Mouse (Mus musculus) kidney, postnatal 0 days (tissue): ENCODE measurements around the gene Pkib. TPM values are rescaled to one million over a fixed set of nuclear protein-coding genes. Genes with fewer than 3 reads are reported as not detected.
A peak's percentile ranks its signal among the peaks of the same experiment; 100 is the strongest.

Experiments used
- ATAC-seq: fragments of 200-750 bp; cut with Nextera tagmentation; replicated peaks from 2 replicates; pipeline ENCODE4 v1.8.0; 2017; ENCODE audit warnings: low read depth, moderate number of reproducible peaks, moderate TSS enrichment, moderate library complexity; ENCODE audit not compliant: low FRiP score
- DNase-seq: peaks from one replicate; pipeline ENCODE4 v3.0.0-alpha.2; 2016; ENCODE audit warnings: low spot score
- H3K27ac ChIP-seq: fragments of 300-500 bp; sonication (generic); 2 replicates; pipeline ENCODE4 v1.5.1; 2014; ENCODE audit warnings: mild to moderate bottlenecking
- H3K27me3 ChIP-seq: fragments of 300-500 bp; sonication (generic); 2 replicates; pipeline ENCODE4 v1.6.1; 2014; ENCODE audit warnings: low read length, mixed read lengths; ENCODE audit not compliant: insufficient read depth
- H3K36me3 ChIP-seq: fragments of 300-500 bp; sonication (generic); 2 replicates; pipeline ENCODE4 v1.6.1; 2014; ENCODE audit warnings: low read length, mixed read lengths; ENCODE audit not compliant: insufficient read depth
- H3K4me1 ChIP-seq: fragments of 300-500 bp; sonication (generic); replicated peaks from 2 replicates; pipeline ENCODE4 v1.6.1; 2014; ENCODE audit warnings: antibody characterized with exemption, low read length, mixed read lengths; ENCODE audit not compliant: insufficient read depth
- H3K4me2 ChIP-seq: fragments of 300-500 bp; sonication (generic); 2 replicates; pipeline ENCODE4 v1.6.1; 2014; ENCODE audit warnings: mild to moderate bottlenecking, low read length, moderate library complexity, mixed read lengths
- H3K4me3 ChIP-seq: fragments of 300-500 bp; sonication (generic); replicated peaks from 2 replicates; pipeline ENCODE4 v1.5.1; 2014; ENCODE audit warnings: low read depth, low read length
- H3K9ac ChIP-seq: fragments of 300-500 bp; sonication (generic); 2 replicates; pipeline ENCODE4 v1.6.1; 2014; ENCODE audit warnings: low read depth, low read length
- H3K9me3 ChIP-seq: fragments of 300-500 bp; sonication (generic); replicated peaks from 2 replicates; pipeline ENCODE4 v1.6.1; 2016; ENCODE audit warnings: low read length, inconsistent platforms, mixed read lengths
- CTCF ChIP-seq: IDR thresholded peaks from 2 replicates; pipeline ENCODE4 v1.5.1; 2016; ENCODE audit warnings: antibody characterized with exemption, low read depth, mild to moderate bottlenecking, moderate library complexity
- WGBS: fragments of 180-500 bp; shearing (Covaris S2); extraction: QIAGEN DNeasy Blood & Tissue Kit; methylation state at CpG from one replicate; pipeline ENCODE4 v1.1.7; 2014; 5-methylcytosine and 5-hydroxymethylcytosine counted together
- polyA plus RNA-seq: library from polyadenylated mRNA; unstranded; fragments of >200 nt; fragmentation: Nextera tagmentation; extraction: Ambion mirVana; gene quantifications from 2 replicates; pipeline ENCODE4 v1.2.1, GENCODE M21; 2015

Pkib gene
- polyA plus RNA-seq, 1 experiment from 2014 or later = 5.6 TPM

DNA sequence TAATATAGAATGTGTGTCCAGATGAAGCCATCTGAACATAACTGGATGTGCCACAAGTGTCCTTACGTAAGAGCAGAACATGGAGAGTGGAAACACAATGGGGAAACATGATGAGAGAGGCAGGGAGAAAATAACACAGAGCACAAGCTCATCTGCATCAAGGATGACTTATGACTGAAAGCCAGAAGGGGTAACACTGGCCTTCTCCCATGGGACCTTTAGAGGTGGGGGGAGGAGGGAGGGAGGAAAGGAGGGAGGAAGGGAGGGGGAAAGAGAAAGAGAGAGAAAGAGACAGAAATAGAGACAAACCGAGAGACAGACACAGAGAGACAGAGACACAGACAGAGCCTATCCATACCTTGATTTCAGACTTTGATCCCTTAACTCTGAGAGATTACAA is 4.0 kb upstream of the Pkib start:
- 71% methylated on average over 2 of the region's 2 CpGs for WGBS
- DNase-seq (no peak), ATAC-seq (no peak)
- Histone ChIP-seq H3K4me1 (no peaks in the 10 kb centered on the region; the same call in 1 of the 2 replicates), H3K36me3 (no peaks in the 10 kb centered on the region), H3K4me3 (no peak overlapping the region), H3K27me3 (no peaks in the 10 kb centered on the region), H3K4me2 (no peak overlapping the region), H3K27ac (no peak overlapping the region), H3K9me3 (no peaks in the 10 kb centered on the region; the same call in 1 of the 2 replicates), H3K9ac (no peak overlapping the region)
- TF ChIP-seq CTCF = no peak

DNA sequence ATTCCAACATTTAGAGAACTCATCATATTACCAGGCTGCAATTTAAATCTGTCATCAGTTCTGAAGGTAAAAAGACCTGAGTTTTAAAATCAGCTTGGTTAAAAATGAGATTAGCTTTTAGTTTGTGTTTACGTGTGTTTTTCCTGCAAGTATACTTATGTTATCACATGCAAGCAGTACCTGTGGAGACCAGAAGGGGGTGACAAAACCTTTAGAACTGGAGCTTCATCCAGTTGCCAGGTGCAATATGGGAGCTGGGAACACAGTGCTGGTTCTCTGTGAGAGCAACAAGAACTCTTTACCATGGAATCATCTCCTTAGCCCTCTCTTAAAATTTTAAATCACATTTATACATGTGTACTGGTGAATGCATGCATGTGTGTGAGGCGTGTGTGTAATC is 1.2 kb upstream of the Pkib start:
- 97% methylated on average over 2 of the region's 2 CpGs for WGBS
- no peak for TF ChIP-seq CTCF
- ATAC-seq (no peak), DNase-seq (no peak)
- Histone ChIP-seq H3K9me3 (no peaks in the 10 kb centered on the region; the same call in 1 of the 2 replicates), H3K36me3 (no peaks in the 10 kb centered on the region), H3K4me1 (no peaks in the 10 kb centered on the region; the same call in 1 of the 2 replicates), H3K9ac (no peak overlapping the region), H3K27ac (no peak overlapping the region), H3K27me3 (no peaks in the 10 kb centered on the region), H3K4me2 (no peak overlapping the region), H3K4me3 (no peak overlapping the region)

DNA sequence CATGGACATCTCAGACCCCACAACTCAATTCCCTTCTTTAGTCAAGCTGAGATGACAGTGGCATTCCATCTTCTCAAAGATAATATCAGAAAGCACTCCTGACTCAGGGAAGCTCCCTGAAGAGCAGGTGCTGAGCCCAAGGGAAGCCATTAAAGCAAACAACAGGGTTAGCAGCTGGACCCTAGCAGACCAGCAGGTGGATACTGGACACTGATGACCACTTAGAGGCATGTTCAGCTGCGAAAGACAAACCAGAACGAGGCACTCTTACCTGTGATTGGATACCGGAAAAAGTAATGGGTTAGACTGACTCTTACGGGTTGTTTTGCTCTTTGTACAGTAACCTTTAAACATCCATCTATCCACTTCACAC is 1.1 kb downstream of the Pkib start:
- 68% methylated on average over 4 of the region's 4 CpGs for WGBS
- H3K36me3 ChIP-seq = no peaks in the 10 kb centered on the region
- H3K27ac ChIP-seq = no peak overlapping the region
- H3K4me1 ChIP-seq = no peaks in the 10 kb centered on the region; the same call in 1 of the 2 replicates
- DNase-seq (no peak), ATAC-seq (no peak)
- H3K27me3 ChIP-seq = no peaks in the 10 kb centered on the region
- peak overlapping the region; percentile 69 for H3K4me2 ChIP-seq
- peak overlapping the region; percentile 35 for H3K4me3 ChIP-seq
- no peaks in the 10 kb centered on the region; the same call in 1 of the 2 replicates for H3K9me3 ChIP-seq
- no peak for TF ChIP-seq CTCF
- H3K9ac ChIP-seq = no peak overlapping the region

DNA sequence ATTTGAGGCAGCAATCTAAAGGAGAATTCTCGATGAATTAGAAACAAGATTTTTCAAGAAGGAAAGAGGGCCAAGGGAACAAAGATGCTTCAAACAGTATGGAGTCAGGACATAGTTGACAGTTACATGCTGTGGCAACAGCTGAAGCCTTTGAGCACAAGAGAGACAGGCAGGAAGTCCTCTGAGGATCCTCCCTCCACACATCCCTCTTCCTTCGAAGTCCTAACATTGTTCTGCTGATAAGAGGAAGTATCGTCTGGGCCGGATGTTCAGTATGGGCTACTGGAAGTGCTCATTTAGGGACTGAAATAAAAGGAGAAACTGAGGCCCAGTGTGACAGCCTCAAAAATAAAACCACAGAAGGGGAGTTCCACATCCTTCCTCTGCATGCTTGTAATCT is 5.2 kb downstream of the Pkib start:
- 49% methylated on average over 4 of the region's 4 CpGs for WGBS
- H3K9me3 ChIP-seq = no peaks in the 10 kb centered on the region
- no peaks in the 10 kb centered on the region; the same call in 1 of the 2 replicates for H3K4me1 ChIP-seq
- no peak overlapping the region for H3K27ac ChIP-seq
- H3K36me3 ChIP-seq = no peaks in the 10 kb centered on the region
- ATAC-seq (no peak), DNase-seq (peak; percentile 12)
- H3K4me2 ChIP-seq = no peak overlapping the region
- H3K27me3 ChIP-seq = no peaks in the 10 kb centered on the region
- H3K4me3 ChIP-seq = no peak overlapping the region
- H3K9ac ChIP-seq = no peak overlapping the region
- no peak for TF ChIP-seq CTCF

DNA sequence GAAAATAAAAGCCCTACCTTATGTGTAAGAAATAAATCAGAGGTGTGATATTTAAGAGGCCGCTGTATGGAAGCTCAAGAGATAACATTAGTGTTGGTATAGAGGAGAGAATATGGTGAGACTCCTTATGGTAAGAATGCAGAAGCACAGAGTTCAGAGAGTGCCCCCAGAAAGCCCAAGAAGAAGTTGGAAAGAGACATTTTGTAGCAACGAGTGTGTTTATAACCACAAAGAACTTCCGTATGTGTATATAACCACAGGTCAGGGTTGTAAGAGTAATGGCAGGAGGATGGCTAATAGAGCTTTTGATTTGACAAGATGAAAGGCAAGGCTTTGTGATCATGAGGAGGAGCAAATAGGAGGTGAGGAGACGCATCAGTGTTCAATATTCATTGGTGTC is 6.5 kb downstream of the Pkib start:
- H3K4me3 ChIP-seq = no peak overlapping the region
- WGBS = 85% methylated on average over 4 of the region's 4 CpGs
- no peak overlapping the region for H3K4me2 ChIP-seq
- H3K9me3 ChIP-seq = no peaks in the 10 kb centered on the region
- no peak for TF ChIP-seq CTCF
- H3K27me3 ChIP-seq = no peaks in the 10 kb centered on the region
- DNase-seq (no peak), ATAC-seq (no peak)
- no peaks in the 10 kb centered on the region for H3K36me3 ChIP-seq
- H3K27ac ChIP-seq = no peak overlapping the region
- no peaks in the 10 kb centered on the region for H3K4me1 ChIP-seq
- no peak overlapping the region for H3K9ac ChIP-seq

DNA sequence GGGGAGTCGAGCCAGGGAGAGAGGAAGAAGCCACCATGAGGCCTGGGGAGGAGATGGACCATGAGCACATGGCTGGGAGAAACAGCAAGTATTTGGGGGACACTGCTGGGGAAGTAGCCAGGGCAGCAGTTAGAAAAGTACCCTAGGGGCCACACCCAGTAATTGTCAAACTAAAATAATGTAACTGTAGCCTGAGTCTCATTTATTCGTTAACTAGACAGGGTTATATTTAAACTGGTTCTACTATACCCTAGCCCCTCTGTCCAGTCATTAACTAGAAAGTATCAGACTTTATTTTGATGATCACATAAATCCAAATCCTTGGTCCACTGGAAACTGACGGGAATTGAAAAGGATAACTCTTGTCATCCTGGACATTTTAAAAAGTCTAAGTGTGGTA is 7.8 kb downstream of the Pkib start:
- H3K36me3 ChIP-seq = no peaks in the 10 kb centered on the region
- no peak overlapping the region for H3K4me2 ChIP-seq
- DNase-seq (no peak), ATAC-seq (no peak)
- no peaks in the 10 kb centered on the region for H3K4me1 ChIP-seq
- TF ChIP-seq CTCF = no peak
- H3K27me3 ChIP-seq = no peaks in the 10 kb centered on the region
- H3K9me3 ChIP-seq = no peaks in the 10 kb centered on the region
- H3K4me3 ChIP-seq = no peak overlapping the region
- no peak overlapping the region for H3K27ac ChIP-seq
- 49% methylated on average over 3 of the region's 3 CpGs for WGBS
- H3K9ac ChIP-seq = no peak overlapping the region

DNA sequence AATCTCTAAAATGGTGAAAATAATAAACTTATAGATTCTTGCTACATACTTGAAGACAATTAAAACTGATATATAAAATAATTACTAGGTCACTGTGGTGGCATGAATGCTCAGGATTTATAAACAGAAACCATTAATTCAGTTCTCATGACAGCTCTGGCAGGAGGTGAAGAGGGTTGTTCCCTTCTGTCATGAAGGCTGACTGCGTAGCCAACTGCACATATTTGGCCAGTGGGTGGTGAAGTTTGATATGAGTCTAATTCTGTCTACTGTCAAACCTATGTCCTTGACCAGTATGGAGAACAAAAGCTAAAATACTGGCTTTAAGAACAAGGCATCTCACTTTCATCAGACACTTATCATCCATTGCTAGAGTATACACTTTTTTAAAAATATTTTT is 21.5 kb downstream of the Pkib start:
- H3K9me3 ChIP-seq = no peaks in the 10 kb centered on the region
- 93% methylated on average over 1 of the region's 1 CpGs for WGBS
- DNase-seq (no peak), ATAC-seq (no peak)
- no peak overlapping the region for H3K27ac ChIP-seq
- H3K36me3 ChIP-seq = no peaks in the 10 kb centered on the region
- H3K4me1 ChIP-seq = no peaks in the 10 kb centered on the region
- no peak overlapping the region for H3K4me2 ChIP-seq
- no peak overlapping the region for H3K4me3 ChIP-seq
- TF ChIP-seq CTCF = no peak
- H3K27me3 ChIP-seq = no peaks in the 10 kb centered on the region
- no peak overlapping the region for H3K9ac ChIP-seq
